Mouse (Mus musculus): ENCODE data around the gene Zbtb8b.

- TF ChIP-seq CTCF (conservative IDR thresholded peaks at IDR 0.05; ENCODE audit: low read length) (no peak), POU5F1 (IDR thresholded peaks at IDR 0.05; ENCODE audit: borderline replicate concordance, low read length) (no peak), NANOG (IDR thresholded peaks at IDR 0.05; ENCODE audit: borderline replicate concordance, low read length) (no peak)
Observed at GRCm38 (mm10) chr4:129385685-129386084, 55.0 kb downstream of the Zbtb8b start.
